Mouse (Mus musculus): Measurements from ENCODE around the gene Gm17018. TPM values are rescaled to one million over a fixed set of nuclear protein-coding genes. Genes with fewer than 3 reads are reported as not detected.

The Gm17018 gene
- polyA plus RNA-seq (2014; fragmentation: Nextera tagmentation; extraction: Ambion mirVana): 68.1 and 76.3 TPM in 2 replicates

DNA sequence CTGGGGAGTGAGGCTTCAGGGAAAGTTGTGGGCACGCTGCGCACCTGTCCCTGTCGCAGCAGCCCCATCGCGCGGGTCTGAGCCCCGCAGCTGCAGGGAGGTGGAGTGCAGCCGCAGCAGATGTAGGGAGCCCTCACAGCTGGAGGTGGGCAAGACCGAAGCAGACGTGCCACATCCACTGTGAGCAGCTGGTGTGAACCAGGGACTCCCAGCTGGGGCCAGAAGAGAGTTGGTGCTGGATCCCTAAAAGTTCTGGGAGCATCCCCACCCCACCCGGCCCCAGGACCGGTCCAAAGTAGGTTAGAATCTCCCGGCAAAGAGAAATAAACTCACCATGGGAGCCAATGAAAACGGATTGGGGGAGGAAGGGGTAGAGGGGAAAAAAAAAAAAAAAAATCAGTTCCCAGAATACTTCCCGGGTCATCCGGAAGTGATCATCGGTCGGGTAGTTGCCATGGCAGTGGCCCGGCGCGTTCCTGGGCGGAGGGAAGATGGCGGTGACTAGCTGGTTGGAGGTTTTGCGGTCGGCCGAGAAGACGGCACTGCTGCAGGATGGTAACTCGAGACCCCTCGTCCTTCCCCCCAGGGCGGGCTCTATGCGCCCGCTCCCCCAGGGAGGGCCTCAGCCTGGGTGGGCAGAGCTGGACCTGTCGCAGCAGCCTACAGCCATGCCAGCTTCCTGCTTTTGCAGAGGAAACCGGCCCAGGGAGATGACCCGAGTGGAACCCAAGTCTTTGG, at the start of gene Gm17018, which contains the start of gene Poll:
Gene Gm17018 (plus strand): TSS at position 463 of the 738 bp plus-strand sequence.
Gene Poll (minus strand): TSS at position 379 of the 738 bp plus-strand sequence.
- under 1% methylated on average over 35 of the region's 35 CpGs for WGBS
- H3K9ac ChIP-seq (replicated peaks; ENCODE audit: low read depth, low read length): peak within 1 kb of the TSS; percentile 69
- H3K4me2 ChIP-seq (ENCODE audit: low read depth, low read length): peak within 1 kb of the TSS; percentile 98
- H3K27ac ChIP-seq (ENCODE audit: low read depth, low read length): peak within 1 kb of the TSS; percentile 73
- peak within 1 kb of the TSS; percentile 53 for H3K4me3 ChIP-seq (ENCODE audit: low read depth, low read length)
- H3K36me3 ChIP-seq (ENCODE audit: control insufficient read depth, insufficient read depth, low read length): no peaks in the 10 kb centered on the region
- ATAC-seq (ENCODE audit: low read depth): peak; percentile 89
- H3K4me1 ChIP-seq (ENCODE audit: control insufficient read depth, insufficient read depth, low read length): peaks cover 8% of the 10 kb centered on the region; the same call in 1 of the 2 replicates
- no peaks in the 10 kb centered on the region for H3K27me3 ChIP-seq (ENCODE audit: control insufficient read depth, insufficient read depth, low read length)
- no peaks in the 10 kb centered on the region for H3K9me3 ChIP-seq (ENCODE audit: control insufficient read depth, low read length)

DNA sequence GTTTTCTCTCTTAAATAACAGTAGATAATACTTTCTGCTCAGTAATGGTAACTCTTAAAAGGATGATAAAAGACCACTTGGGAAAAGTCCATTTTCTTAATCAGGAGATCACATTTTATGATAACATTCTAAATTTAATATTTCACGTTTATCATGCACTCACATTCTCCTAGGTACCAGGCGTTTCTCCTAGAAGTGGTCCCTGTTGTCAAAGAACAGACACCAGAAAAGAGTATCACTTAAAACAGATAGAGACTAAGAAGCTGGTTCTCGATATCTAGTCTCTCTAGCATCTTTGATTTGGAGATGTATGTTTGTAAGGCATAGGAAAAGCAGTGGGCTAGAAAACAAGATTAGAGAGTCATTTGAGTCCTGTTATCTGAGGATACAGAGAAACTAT, 49.7 kb upstream of the Gm17018 start:
- Histone ChIP-seq H3K9ac (replicated peaks; ENCODE audit: low read depth, low read length) (no peak overlapping the region), H3K36me3 (ENCODE audit: control insufficient read depth, insufficient read depth, low read length) (peaks cover 10% of the 10 kb centered on the region), H3K9me3 (ENCODE audit: control insufficient read depth, low read length) (no peaks in the 10 kb centered on the region), H3K4me2 (ENCODE audit: low read depth, low read length) (no peak overlapping the region), H3K4me1 (ENCODE audit: control insufficient read depth, insufficient read depth, low read length) (peaks cover 12% of the 10 kb centered on the region; the same call in 1 of the 2 replicates), H3K4me3 (ENCODE audit: low read depth, low read length) (no peak overlapping the region), H3K27me3 (ENCODE audit: control insufficient read depth, insufficient read depth, low read length) (no peaks in the 10 kb centered on the region), H3K27ac (ENCODE audit: low read depth, low read length) (no peak overlapping the region)
- WGBS: 73% methylated on average over 3 of the region's 3 CpGs
- ATAC-seq (ENCODE audit: low read depth): no peak

- no peak overlapping the region for H3K4me2 ChIP-seq (ENCODE audit: low read depth, low read length)
- WGBS: 34% methylated on average over 4 of the region's 4 CpGs
- no peak overlapping the region for H3K9ac ChIP-seq (replicated peaks; ENCODE audit: low read depth, low read length)
- H3K4me3 ChIP-seq (ENCODE audit: low read depth, low read length): no peak overlapping the region
- peaks cover 10% of the 10 kb centered on the region for H3K36me3 ChIP-seq (ENCODE audit: control insufficient read depth, insufficient read depth, low read length)
- ATAC-seq (ENCODE audit: low read depth): no peak
- H3K27me3 ChIP-seq (ENCODE audit: control insufficient read depth, insufficient read depth, low read length): no peaks in the 10 kb centered on the region
- H3K4me1 ChIP-seq (ENCODE audit: control insufficient read depth, insufficient read depth, low read length): peaks cover 12% of the 10 kb centered on the region; the same call in 1 of the 2 replicates
- H3K27ac ChIP-seq (ENCODE audit: low read depth, low read length): peak overlapping the region; percentile 34; the same call in 1 of the 2 replicates
- no peaks in the 10 kb centered on the region for H3K9me3 ChIP-seq (ENCODE audit: control insufficient read depth, low read length)
Measured at GRCm38 (mm10) chr19:45511406-45511805, 49.0 kb upstream of the Gm17018 start.

- Histone ChIP-seq H3K4me1 (ENCODE audit: control insufficient read depth, insufficient read depth, low read length) (peaks cover 12% of the 10 kb centered on the region; the same call in 1 of the 2 replicates), H3K27ac (ENCODE audit: low read depth, low read length) (no peak overlapping the region), H3K9me3 (ENCODE audit: control insufficient read depth, low read length) (no peaks in the 10 kb centered on the region), H3K4me2 (ENCODE audit: low read depth, low read length) (no peak overlapping the region), H3K9ac (replicated peaks; ENCODE audit: low read depth, low read length) (no peak overlapping the region), H3K27me3 (ENCODE audit: control insufficient read depth, insufficient read depth, low read length) (no peaks in the 10 kb centered on the region), H3K36me3 (ENCODE audit: control insufficient read depth, insufficient read depth, low read length) (peaks cover 24% of the 10 kb centered on the region), H3K4me3 (ENCODE audit: low read depth, low read length) (no peak overlapping the region)
- no peak for ATAC-seq (ENCODE audit: low read depth)
- 75% methylated on average over 2 of the region's 2 CpGs for WGBS
Measured at GRCm38 (mm10) chr19:45515341-45515740, 45.1 kb upstream of the Gm17018 start.

- Histone ChIP-seq H3K4me3 (ENCODE audit: low read depth, low read length) (no peak overlapping the region), H3K27me3 (ENCODE audit: control insufficient read depth, insufficient read depth, low read length) (no peaks in the 10 kb centered on the region), H3K36me3 (ENCODE audit: control insufficient read depth, insufficient read depth, low read length) (peaks cover 28% of the 10 kb centered on the region), H3K27ac (ENCODE audit: low read depth, low read length) (no peak overlapping the region), H3K4me1 (ENCODE audit: control insufficient read depth, insufficient read depth, low read length) (peaks cover 7% of the 10 kb centered on the region; the same call in 1 of the 2 replicates), H3K4me2 (ENCODE audit: low read depth, low read length) (no peak overlapping the region), H3K9me3 (ENCODE audit: control insufficient read depth, low read length) (no peaks in the 10 kb centered on the region), H3K9ac (replicated peaks; ENCODE audit: low read depth, low read length) (no peak overlapping the region)
- WGBS: 94% methylated on average over 12 of the region's 12 CpGs
- no peak for ATAC-seq (ENCODE audit: low read depth)
Measured at GRCm38 (mm10) chr19:45516264-45516663, 44.2 kb upstream of the Gm17018 start.

DNA sequence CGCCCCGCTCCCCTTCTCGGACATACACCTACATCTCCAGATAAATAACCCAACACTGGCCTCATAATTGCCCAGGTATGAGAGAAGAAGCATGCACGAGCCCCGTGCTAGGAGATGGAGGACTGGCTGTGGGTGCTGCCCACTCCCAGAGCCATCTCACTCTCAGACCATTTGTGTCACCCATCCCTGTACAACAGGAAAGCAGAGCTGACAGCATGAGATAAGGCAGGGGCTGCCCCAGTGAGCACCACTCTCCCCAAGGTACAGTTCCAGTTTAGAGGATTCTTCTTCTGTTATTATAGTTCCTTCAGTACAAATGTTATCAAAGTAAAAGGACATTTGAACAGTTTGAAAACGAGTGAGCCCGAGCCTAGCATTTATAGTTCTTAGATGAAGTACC, 33.0 kb upstream of the Gm17018 start:
- Histone ChIP-seq H3K9ac (replicated peaks; ENCODE audit: low read depth, low read length) (no peak overlapping the region), H3K9me3 (ENCODE audit: control insufficient read depth, low read length) (no peaks in the 10 kb centered on the region), H3K4me3 (ENCODE audit: low read depth, low read length) (no peak overlapping the region), H3K4me1 (ENCODE audit: control insufficient read depth, insufficient read depth, low read length) (no peaks in the 10 kb centered on the region), H3K36me3 (ENCODE audit: control insufficient read depth, insufficient read depth, low read length) (peaks cover 37% of the 10 kb centered on the region), H3K27me3 (ENCODE audit: control insufficient read depth, insufficient read depth, low read length) (no peaks in the 10 kb centered on the region), H3K4me2 (ENCODE audit: low read depth, low read length) (no peak overlapping the region), H3K27ac (ENCODE audit: low read depth, low read length) (no peak overlapping the region)
- ATAC-seq (ENCODE audit: low read depth): no peak
- 92% methylated on average over 7 of the region's 7 CpGs for WGBS

DNA sequence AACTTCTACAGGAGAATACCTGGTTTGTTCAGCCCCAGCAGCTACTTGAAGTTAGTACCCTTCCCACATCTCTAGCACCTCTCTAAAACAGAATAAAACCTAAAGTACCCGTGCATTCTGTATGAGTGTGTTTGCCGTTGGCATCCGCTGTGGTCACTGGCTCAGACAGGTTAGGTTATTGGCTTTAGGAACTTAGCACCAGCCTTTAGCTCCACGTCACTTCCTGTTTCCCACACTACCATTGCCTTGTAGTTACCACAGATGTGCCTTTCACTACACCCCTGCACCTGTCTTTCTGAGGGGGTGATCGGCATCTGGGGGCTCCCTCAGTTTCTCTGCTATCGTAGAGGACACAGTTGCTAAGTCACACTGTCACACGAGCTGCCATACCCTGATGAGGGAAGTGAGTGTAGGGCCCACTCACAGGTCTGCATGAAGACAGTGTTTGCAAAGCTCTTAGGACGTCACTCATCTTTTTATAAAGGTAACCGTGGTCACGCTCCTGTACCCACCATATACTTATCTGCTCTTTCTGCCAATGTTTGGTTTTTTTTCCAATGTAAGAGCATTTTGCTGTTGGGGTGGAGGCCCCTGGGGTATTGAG, 32.4 kb upstream of the Gm17018 start:
- Histone ChIP-seq H3K4me2 (ENCODE audit: low read depth, low read length) (no peak overlapping the region), H3K27ac (ENCODE audit: low read depth, low read length) (no peak overlapping the region), H3K27me3 (ENCODE audit: control insufficient read depth, insufficient read depth, low read length) (no peaks in the 10 kb centered on the region), H3K36me3 (ENCODE audit: control insufficient read depth, insufficient read depth, low read length) (peaks cover 30% of the 10 kb centered on the region), H3K4me1 (ENCODE audit: control insufficient read depth, insufficient read depth, low read length) (no peaks in the 10 kb centered on the region), H3K4me3 (ENCODE audit: low read depth, low read length) (no peak overlapping the region), H3K9ac (replicated peaks; ENCODE audit: low read depth, low read length) (no peak overlapping the region), H3K9me3 (ENCODE audit: control insufficient read depth, low read length) (no peaks in the 10 kb centered on the region)
- ATAC-seq (ENCODE audit: low read depth): no peak
- 89% methylated on average over 10 of the region's 10 CpGs for WGBS

- 76% methylated on average over 5 of the region's 5 CpGs for whole genome bisulfite sequencing
- H3K36me3 ChIP-seq (ENCODE audit: control insufficient read depth, insufficient read depth, low read length): peaks cover 24% of the 10 kb centered on the region
- no peak overlapping the region for H3K4me2 ChIP-seq (ENCODE audit: low read depth, low read length)
- no peaks in the 10 kb centered on the region for H3K9me3 ChIP-seq (ENCODE audit: control insufficient read depth, low read length)
- no peak overlapping the region for H3K9ac ChIP-seq (replicated peaks; ENCODE audit: low read depth, low read length)
- no peak for ATAC-seq (ENCODE audit: low read depth)
- no peak overlapping the region for H3K4me3 ChIP-seq (ENCODE audit: low read depth, low read length)
- no peak overlapping the region for H3K27ac ChIP-seq (ENCODE audit: low read depth, low read length)
- H3K27me3 ChIP-seq (ENCODE audit: control insufficient read depth, insufficient read depth, low read length): no peaks in the 10 kb centered on the region
- H3K4me1 ChIP-seq (ENCODE audit: control insufficient read depth, insufficient read depth, low read length): peaks cover 3% of the 10 kb centered on the region
Measured at GRCm38 (mm10) chr19:45529294-45529693, 31.1 kb upstream of the Gm17018 start.
